Mouse (Mus musculus): Measurements from ENCODE around the gene Eif2b3. TPM values are rescaled to one million over a fixed set of nuclear protein-coding genes. Genes with fewer than 3 reads are reported as not detected.

Gene Eif2b3
- polyA plus RNA-seq, 1 experiment from 2014 or later = 43.0 TPM

GRCm38 (mm10) chr4:117119636-117120035 is 100.4 kb downstream of the Eif2b3 start:
- Histone ChIP-seq H3K9me3 (no peaks in the 10 kb centered on the region), H3K27ac (replicated peaks) (peak overlapping the region; percentile 92), H3K4me3 (peak overlapping the region; percentile 63), H3K36me3 (no peaks in the 10 kb centered on the region), H3K9ac (replicated peaks) (peak overlapping the region; percentile 65), H3K27me3 (no peaks in the 10 kb centered on the region), H3K4me2 (replicated peaks) (peak overlapping the region; percentile 100), H3K4me1 (peaks cover 12% of the 10 kb centered on the region)
- ATAC-seq (replicated peaks) = 0 out of 2 replicates have a peak, but pooled peaks have one; percentile 1
- 69% methylated on average over 5 of the region's 5 CpGs for WGBS

GRCm38 (mm10) chr4:117120052-117120444 is 100.8 kb downstream of the Eif2b3 start:
- Histone ChIP-seq H3K36me3 (no peaks in the 10 kb centered on the region), H3K4me3 (peak overlapping the region; percentile 63), H3K4me2 (replicated peaks) (peak overlapping the region; percentile 100), H3K9me3 (no peaks in the 10 kb centered on the region), H3K27me3 (no peaks in the 10 kb centered on the region), H3K27ac (replicated peaks) (peak overlapping the region; percentile 92), H3K9ac (replicated peaks) (peak overlapping the region; percentile 65), H3K4me1 (peaks cover 15% of the 10 kb centered on the region)
- 7% methylated on average over 10 of the region's 10 CpGs for WGBS
- ATAC-seq (replicated peaks) = peak; percentile 46; the same call in 1 of the 2 replicates

GRCm38 (mm10) chr4:117120445-117121414 is 101.5 kb downstream of the Eif2b3 start:
- H3K9me3 ChIP-seq = no peaks in the 10 kb centered on the region
- peaks cover 22% of the 10 kb centered on the region for H3K4me1 ChIP-seq
- WGBS = under 1% methylated on average over 69 of the region's 69 CpGs
- no peaks in the 10 kb centered on the region for H3K27me3 ChIP-seq
- no peaks in the 10 kb centered on the region for H3K36me3 ChIP-seq
- peak overlapping the region; percentile 63 for H3K4me3 ChIP-seq
- H3K27ac ChIP-seq (replicated peaks) = peak overlapping the region; percentile 92
- H3K4me2 ChIP-seq (replicated peaks) = peak overlapping the region; percentile 100
- H3K9ac ChIP-seq (replicated peaks) = peak overlapping the region; percentile 65
- peak; percentile 96 for ATAC-seq (replicated peaks)

GRCm38 (mm10) chr4:117122209-117122608 is 103.0 kb downstream of the Eif2b3 start:
- H3K9me3 ChIP-seq = no peaks in the 10 kb centered on the region
- no peak overlapping the region for H3K9ac ChIP-seq (replicated peaks)
- no peak for ATAC-seq (replicated peaks)
- WGBS = 80% methylated on average over 4 of the region's 4 CpGs
- no peak overlapping the region for H3K4me2 ChIP-seq (replicated peaks)
- H3K36me3 ChIP-seq = no peaks in the 10 kb centered on the region
- no peak overlapping the region for H3K4me3 ChIP-seq
- peaks cover 27% of the 10 kb centered on the region for H3K4me1 ChIP-seq
- H3K27ac ChIP-seq (replicated peaks) = no peak overlapping the region
- no peaks in the 10 kb centered on the region for H3K27me3 ChIP-seq

GRCm38 (mm10) chr4:117123546-117124217 is 104.5 kb downstream of the Eif2b3 start:
- H3K9me3 ChIP-seq = no peaks in the 10 kb centered on the region
- peaks cover 27% of the 10 kb centered on the region for H3K4me1 ChIP-seq
- WGBS = 73% methylated on average over 9 of the region's 9 CpGs
- no peaks in the 10 kb centered on the region for H3K27me3 ChIP-seq
- no peak overlapping the region for H3K4me2 ChIP-seq (replicated peaks)
- H3K27ac ChIP-seq (replicated peaks) = no peak overlapping the region
- H3K4me3 ChIP-seq = no peak overlapping the region
- no peak overlapping the region for H3K9ac ChIP-seq (replicated peaks)
- no peaks in the 10 kb centered on the region for H3K36me3 ChIP-seq
- ATAC-seq (replicated peaks) = no peak

- Histone ChIP-seq H3K9ac (replicated peaks) (no peak overlapping the region), H3K27me3 (no peaks in the 10 kb centered on the region), H3K27ac (replicated peaks) (no peak overlapping the region), H3K4me3 (no peak overlapping the region), H3K4me2 (replicated peaks) (no peak overlapping the region), H3K36me3 (no peaks in the 10 kb centered on the region), H3K9me3 (no peaks in the 10 kb centered on the region), H3K4me1 (peaks cover 27% of the 10 kb centered on the region)
- 86% methylated on average over 3 of the region's 3 CpGs for WGBS
- no peak for ATAC-seq (replicated peaks)
These were observed 105.0 kb downstream of the Eif2b3 start for GRCm38 (mm10) chr4:117124218-117124517.

GRCm38 (mm10) chr4:117124518-117125347 is 105.5 kb downstream of the Eif2b3 start:
- no peaks in the 10 kb centered on the region for H3K9me3 ChIP-seq
- peak overlapping the region; percentile 14; the same call in 1 of the 2 replicates for H3K9ac ChIP-seq (replicated peaks)
- no peak overlapping the region for H3K4me2 ChIP-seq (replicated peaks)
- H3K4me1 ChIP-seq = peaks cover 24% of the 10 kb centered on the region
- 77% methylated on average over 14 of the region's 14 CpGs for WGBS
- peak overlapping the region; percentile 78 for H3K27ac ChIP-seq (replicated peaks)
- H3K36me3 ChIP-seq = no peaks in the 10 kb centered on the region
- H3K27me3 ChIP-seq = no peaks in the 10 kb centered on the region
- ATAC-seq (replicated peaks) = no peak
- H3K4me3 ChIP-seq = no peak overlapping the region

GRCm38 (mm10) chr4:117125348-117125909 is 106.2 kb downstream of the Eif2b3 start, which contains the start of gene Btbd19:
Gene Btbd19 (minus strand): TSS chr4:117125725.
- Histone ChIP-seq H3K36me3 (no peaks in the 10 kb centered on the region), H3K4me3 (no peak within 1 kb of the TSS), H3K27ac (replicated peaks) (peak within 1 kb of the TSS; percentile 78), H3K9ac (replicated peaks) (peak within 1 kb of the TSS; percentile 14; the same call in 1 of the 2 replicates), H3K4me2 (replicated peaks) (no peak within 1 kb of the TSS), H3K4me1 (peaks cover 21% of the 10 kb centered on the region), H3K9me3 (no peaks in the 10 kb centered on the region), H3K27me3 (no peaks in the 10 kb centered on the region)
- ATAC-seq (replicated peaks) = peak; percentile 26
- 21% methylated on average over 8 of the region's 8 CpGs for WGBS

GRCm38 (mm10) chr4:117125910-117126674 is 106.9 kb downstream of the Eif2b3 start:
- Histone ChIP-seq H3K9me3 (no peaks in the 10 kb centered on the region), H3K4me1 (peaks cover 25% of the 10 kb centered on the region), H3K4me3 (no peak overlapping the region), H3K27ac (replicated peaks) (peak overlapping the region; percentile 78), H3K27me3 (no peaks in the 10 kb centered on the region), H3K9ac (replicated peaks) (0 out of 2 replicates have a peak overlapping the region, but pooled peaks have one; percentile 5), H3K4me2 (replicated peaks) (no peak overlapping the region), H3K36me3 (no peaks in the 10 kb centered on the region)
- peak; percentile 30; the same call in 1 of the 2 replicates for ATAC-seq (replicated peaks)
- 53% methylated on average over 15 of the region's 15 CpGs for WGBS

- ATAC-seq (replicated peaks) = no peak
- Histone ChIP-seq H3K36me3 (no peaks in the 10 kb centered on the region), H3K27me3 (no peaks in the 10 kb centered on the region), H3K27ac (replicated peaks) (peak within 1 kb of the TSS; percentile 78), H3K9ac (replicated peaks) (peak within 1 kb of the TSS; percentile 14; the same call in 1 of the 2 replicates), H3K4me2 (replicated peaks) (no peak within 1 kb of the TSS), H3K4me1 (peaks cover 27% of the 10 kb centered on the region), H3K9me3 (no peaks in the 10 kb centered on the region), H3K4me3 (no peak within 1 kb of the TSS)
- 89% methylated on average over 9 of the region's 9 CpGs for WGBS
These were observed 107.6 kb downstream of the Eif2b3 start, which contains the start of gene Tctex1d4 for GRCm38 (mm10) chr4:117126675-117127290. Gene Tctex1d4 (plus strand): TSS chr4:117126794.

Measured in forebrain, embryonic 15.5 days (tissue).